Mouse (Mus musculus) MEL (cell line): ENCODE data around the gene Gss. TPM values are rescaled to one million over a fixed set of nuclear protein-coding genes. Genes with fewer than 3 reads are reported as not detected.
A peak's percentile ranks its signal among the peaks of the same experiment; 100 is the strongest.

Source experiments
- DNase-seq: peaks from one replicate; pipeline ENCODE4 v3.0.0; 2011; ENCODE audit warnings: low read depth, low spot score
- H3K27ac ChIP-seq: 2 replicates; pipeline ENCODE4 v1.5.1; 2012; ENCODE audit warnings: low read depth, mild to moderate bottlenecking, control low read depth, low read length, moderate library complexity; ENCODE audit not compliant: control insufficient read depth
- H3K27me3 ChIP-seq, 2 experiments: fragments of 150-350 bp in 1 of 2; sonication (generic) in 1 of 2; 2 replicates each; pipeline ENCODE4 v1.6.1; 2012; ENCODE audit warnings: low read length in 2 of 2, mild to moderate bottlenecking in 2 of 2, improper control_type of control experiment in 1 of 2, moderate library complexity in 1 of 2; ENCODE audit not compliant: insufficient read depth in 2 of 2, control insufficient read depth in 1 of 2
- H3K36me3 ChIP-seq, 2 experiments: 2 replicates each; pipeline ENCODE4 v1.6.1; 2012 to 2014; ENCODE audit warnings: low read length in 2 of 2, improper control_type of control experiment in 1 of 2, inconsistent platforms in 1 of 2, mild to moderate bottlenecking in 1 of 2; ENCODE audit not compliant: insufficient read depth in 2 of 2, control insufficient read depth in 1 of 2
- H3K4me1 ChIP-seq, 2 experiments: fragments of 150-350 bp in 1 of 2; sonication (generic) in 1 of 2; 2 replicates each; pipeline ENCODE4 v1.6.1; 2012; ENCODE audit warnings: low read length in 2 of 2, improper control_type of control experiment in 1 of 2, mild to moderate bottlenecking in 1 of 2; ENCODE audit not compliant: insufficient read depth in 2 of 2, control insufficient read depth in 1 of 2
- H3K4me3 ChIP-seq, 2 experiments: fragments of 150-350 bp in 1 of 2; sonication (generic) in 1 of 2; 2 replicates each; pipeline ENCODE4 v1.5.1; 2012; ENCODE audit warnings: low read depth in 2 of 2, low read length in 2 of 2, mild to moderate bottlenecking in 2 of 2, moderate library complexity in 2 of 2, control low read depth in 1 of 2, improper control_type of control experiment in 1 of 2; ENCODE audit not compliant: control insufficient read depth in 1 of 2, insufficient read depth in 1 of 2
- H3K79me2 ChIP-seq: 2 replicates; pipeline ENCODE4 v1.6.1; 2012; ENCODE audit warnings: mild to moderate bottlenecking, low read length, moderate library complexity; ENCODE audit not compliant: control insufficient read depth, poor library complexity, insufficient read depth
- H3K9ac ChIP-seq: 2 replicates; pipeline ENCODE4 v1.6.1; 2012; ENCODE audit warnings: low read depth, mild to moderate bottlenecking, control low read depth, low read length, moderate library complexity; ENCODE audit not compliant: control insufficient read depth, poor library complexity, severe bottlenecking
- H3K9me3 ChIP-seq: fragments of 150-350 bp; sonication (generic); replicated peaks from 2 replicates; pipeline ENCODE4 v1.6.1; 2012; ENCODE audit warnings: mild to moderate bottlenecking, low read length, improper control_type of control experiment, moderate library complexity; ENCODE audit not compliant: insufficient read depth
- CHD2 ChIP-seq: IDR thresholded peaks from 2 replicates; pipeline ENCODE4 v1.6.1; 2011; ENCODE audit warnings: low read length, improper control_type of control experiment
- CTCF ChIP-seq, 3 experiments: IDR thresholded peaks in 2 of 3; conservative IDR thresholded peaks in 1 of 3; 2 replicates each; pipeline ENCODE4 v1.5.1; 2011 to 2012; ENCODE audit warnings: low read length in 3 of 3, low read depth in 2 of 3, mild to moderate bottlenecking in 2 of 3, improper control_type of control experiment in 1 of 3, inconsistent platforms in 1 of 3, mixed read lengths in 1 of 3, moderate library complexity in 1 of 3; ENCODE audit not compliant: control insufficient read depth in 1 of 3, insufficient read depth in 1 of 3, poor library complexity in 1 of 3, severe bottlenecking in 1 of 3
- EP300 ChIP-seq, 2 experiments: IDR thresholded peaks; 2 replicates each; pipeline ENCODE4 v1.6.1; 2011; ENCODE audit warnings: improper control_type of control experiment in 2 of 2, low read length in 2 of 2, low read depth in 1 of 2, mild to moderate bottlenecking in 1 of 2
- ETS1 ChIP-seq: IDR thresholded peaks from 2 replicates; pipeline ENCODE4 v1.6.1; 2012; ENCODE audit warnings: low read depth, mild to moderate bottlenecking, inconsistent platforms, low read length, improper control_type of control experiment, moderate library complexity
- GATA1 ChIP-seq: IDR thresholded peaks from 2 replicates; pipeline ENCODE4 v1.6.1; 2011; ENCODE audit warnings: low read depth, low read length, improper control_type of control experiment
- JUND ChIP-seq: IDR thresholded peaks from 2 replicates; pipeline ENCODE4 v1.6.1; 2011; ENCODE audit warnings: low read depth, mild to moderate bottlenecking, improper control_type of control experiment, low read length
- MAZ ChIP-seq: IDR thresholded peaks from 2 replicates; pipeline ENCODE4 v1.6.1; 2012; ENCODE audit warnings: low read depth, mild to moderate bottlenecking, inconsistent platforms, low read length, improper control_type of control experiment
- MYB ChIP-seq: IDR thresholded peaks from 2 replicates; pipeline ENCODE4 v1.6.1; 2011; ENCODE audit warnings: mild to moderate bottlenecking, low read depth, low read length, improper control_type of control experiment
- NELFE ChIP-seq: IDR thresholded peaks from 2 replicates; pipeline ENCODE4 v1.6.1; 2011; ENCODE audit warnings: low read depth, low read length, improper control_type of control experiment
- NRF1 ChIP-seq: IDR thresholded peaks from 2 replicates; pipeline ENCODE4 v1.6.1; 2014; ENCODE audit warnings: low read depth, mild to moderate bottlenecking, inconsistent platforms, low read length, improper control_type of control experiment, moderate library complexity; ENCODE audit not compliant: poor library complexity, insufficient read depth, severe bottlenecking
- RCOR1 ChIP-seq: IDR thresholded peaks from 2 replicates; pipeline ENCODE4 v1.6.1; 2012; ENCODE audit warnings: low read depth, mild to moderate bottlenecking, inconsistent platforms, low read length, improper control_type of control experiment
- SIN3A ChIP-seq: IDR thresholded peaks from 2 replicates; pipeline ENCODE4 v1.6.1; 2012; ENCODE audit warnings: low read length, improper control_type of control experiment, inconsistent platforms
- SMC3 ChIP-seq: IDR thresholded peaks from 2 replicates; pipeline ENCODE4 v1.6.1; 2011; ENCODE audit warnings: low read depth, low read length, improper control_type of control experiment
- TAL1 ChIP-seq: IDR thresholded peaks from 2 replicates; pipeline ENCODE4 v1.6.1; 2012; ENCODE audit warnings: mild to moderate bottlenecking, inconsistent platforms, low read length, moderate library complexity, mixed read lengths
- TCF12 ChIP-seq: IDR thresholded peaks from 2 replicates; pipeline ENCODE4 v1.6.1; 2014; ENCODE audit warnings: low read depth, mild to moderate bottlenecking, inconsistent platforms, low read length, improper control_type of control experiment, moderate library complexity
- UBTF ChIP-seq: IDR thresholded peaks from 2 replicates; pipeline ENCODE4 v1.6.1; 2012; ENCODE audit warnings: low read depth, mild to moderate bottlenecking, inconsistent platforms, low read length, improper control_type of control experiment, moderate library complexity, borderline replicate concordance; ENCODE audit not compliant: insufficient read depth
- ZMIZ1 ChIP-seq: IDR thresholded peaks from 2 replicates; pipeline ENCODE4 v1.6.1; 2012; ENCODE audit warnings: low read depth, mild to moderate bottlenecking, inconsistent platforms, low read length, improper control_type of control experiment, moderate library complexity
- ZNF384 ChIP-seq: IDR thresholded peaks from 2 replicates; pipeline ENCODE4 v1.6.1; 2012; ENCODE audit warnings: low read depth, mild to moderate bottlenecking, inconsistent platforms, low read length, improper control_type of control experiment
- polyA plus RNA-seq, 2 experiments: library from polyadenylated mRNA; stranded (reverse) in 1 of 2; unstranded in 1 of 2; fragments of >175 nt in 1 of 2; fragments of >200 nt in 1 of 2; gene quantifications; 2 replicates each; pipeline versions ENCODE4 v1.2.1 to v1.2.4; 2012; ENCODE audit warnings: low replicate concordance in 2 of 2, low read depth in 1 of 2; ENCODE audit not compliant: insufficient read length in 2 of 2, insufficient read depth in 1 of 2, missing spikeins in 1 of 2
- total RNA-seq: library from RNA; depleted of rRNA; stranded (reverse); fragments of 300-350 nt; gene quantifications from 2 replicates; pipeline ENCODE4 v1.2.3, GENCODE M21; 2012

Gene Gss
- total and polyA plus RNA-seq, 3 experiments = 21.9 to 24.0 TPM; not detected in 1

- TF ChIP-seq ZMIZ1 = no peak
- TF ChIP-seq, all 39 proteins: peak for 0
Measured at GRCm38 (mm10) chr2:155537761-155538462, 54.7 kb downstream of the Gss start (continued).

- H3K36me3 ChIP-seq = peaks cover 0 to 22% of the 10 kb centered on the region in 2 experiments; a peak in 2 of 4 replicates
- peak; percentile 29; the same call in 1 of the 2 replicates for TF ChIP-seq TAL1
- TF ChIP-seq MAZ = 0 out of 2 replicates have a peak, but pooled peaks have one; percentile 66
- no peak for TF ChIP-seq UBTF
- no peak for TF ChIP-seq CTCF (IDR thresholded peaks at IDR 0.05 in 2 of 3, conservative IDR thresholded peaks at IDR 0.05 in 1 of 3; ENCODE audit: control insufficient read depth in 1 of 3, insufficient read depth in 1 of 3, low read depth in 2 of 3, low read length in 3 of 3, poor library complexity in 1 of 3, severe bottlenecking in 1 of 3)
- 0 out of 2 replicates have a peak, but pooled peaks have one; percentile 1 for TF ChIP-seq ETS1
- peak in 1 of 2 experiments; percentile 66; a peak in 2 of 4 replicates for TF ChIP-seq EP300 (IDR thresholded peaks at IDR 0.05; ENCODE audit: low read depth in 1 of 2, low read length in 2 of 2)
- TF ChIP-seq TCF12 = 0 out of 2 replicates have a peak, but pooled peaks have one; percentile 43
- TF ChIP-seq GATA1 = peak; percentile 68
- no peak for TF ChIP-seq JUND
- peak; percentile 97 for TF ChIP-seq ZNF384
- 0 out of 2 replicates have a peak, but pooled peaks have one; percentile 33 for TF ChIP-seq RCOR1
- no peak overlapping the region for H3K4me3 ChIP-seq
- no peaks in the 10 kb centered on the region for H3K79me2 ChIP-seq
- H3K9ac ChIP-seq = no peak overlapping the region
- H3K9me3 ChIP-seq = no peaks in the 10 kb centered on the region
- no peaks in the 10 kb centered on the region for H3K27me3 ChIP-seq
- peaks cover 6 to 14% of the 10 kb centered on the region in 2 experiments for H3K4me1 ChIP-seq
- no peak overlapping the region for H3K27ac ChIP-seq
- DNase-seq = peak; percentile 26
Measured at GRCm38 (mm10) chr2:155536292-155536691, 56.3 kb downstream of the Gss start.

GRCm38 (mm10) chr2:155527367-155527766 lies 65.2 kb downstream of the Gss start:
- Histone ChIP-seq H3K36me3 (peaks cover 0 to 33% of the 10 kb centered on the region in 2 experiments; a peak in 2 of 4 replicates), H3K27me3 (no peaks in the 10 kb centered on the region), H3K9ac (no peak overlapping the region), H3K79me2 (no peaks in the 10 kb centered on the region), H3K27ac (peak overlapping the region; percentile 56; the same call in 1 of the 2 replicates), H3K9me3 (no peaks in the 10 kb centered on the region), H3K4me3 (no peak overlapping the region), H3K4me1 (peaks cover 18 to 20% of the 10 kb centered on the region in 2 experiments)
- TF ChIP-seq MYB (peak; percentile 34; the same call in 1 of the 2 replicates), TCF12 (peak; percentile 75), EP300 (IDR thresholded peaks at IDR 0.05; ENCODE audit: low read depth in 1 of 2, low read length in 2 of 2) (peak; percentile 82), ZNF384 (peak; percentile 67), NELFE (no peak), TAL1 (peak; percentile 50), JUND (no peak), CHD2 (no peak), GATA1 (peak; percentile 81), ETS1 (peak; percentile 47; the same call in 1 of the 2 replicates), SMC3 (no peak), SIN3A (peak; percentile 26; the same call in 1 of the 2 replicates), NRF1 (no peak)
- peak; percentile 35 for DNase-seq
